Mouse (Mus musculus) retina, postnatal 7 days (tissue): ENCODE results near the gene Mrgpra1.
"Not testable (repeated sequence)": the region's sequence is repeated elsewhere in the genome, so short reads cannot be mapped to it uniquely, and the experiment has no call there.

Experiments
- DNase-seq: peaks from one replicate; pipeline ENCODE4 v3.0.0-alpha.2; 2012; ENCODE audit warnings: low read depth, low spot score

The Mrgpra1 gene

GRCm38 (mm10) chr7:47354140-47354539, at the start of gene Mrgpra1:
Gene Mrgpra1, minus strand, starts transcription at chr7:47354240.
- DNase-seq: no peak

GRCm38 (mm10) chr7:47401125-47401524, 47.1 kb upstream of the Mrgpra1 start:
- no peak for DNase-seq

- DNase-seq: no peak
Observed at GRCm38 (mm10) chr7:47348421-47348820, 5.6 kb downstream of the Mrgpra1 start.

GRCm38 (mm10) chr7:47345905-47346478, 8.0 kb downstream of the Mrgpra1 start:
- DNase-seq: no peak

- DNase-seq: not testable (repeated sequence)
Observed at GRCm38 (mm10) chr7:47341887-47342286, 12.2 kb downstream of the Mrgpra1 start.

- DNase-seq: not testable (repeated sequence)
Observed at GRCm38 (mm10) chr7:47341389-47341788, 12.7 kb downstream of the Mrgpra1 start.

GRCm38 (mm10) chr7:47318299-47318698, 35.7 kb downstream of the Mrgpra1 start:
- no peak for DNase-seq

DNA sequence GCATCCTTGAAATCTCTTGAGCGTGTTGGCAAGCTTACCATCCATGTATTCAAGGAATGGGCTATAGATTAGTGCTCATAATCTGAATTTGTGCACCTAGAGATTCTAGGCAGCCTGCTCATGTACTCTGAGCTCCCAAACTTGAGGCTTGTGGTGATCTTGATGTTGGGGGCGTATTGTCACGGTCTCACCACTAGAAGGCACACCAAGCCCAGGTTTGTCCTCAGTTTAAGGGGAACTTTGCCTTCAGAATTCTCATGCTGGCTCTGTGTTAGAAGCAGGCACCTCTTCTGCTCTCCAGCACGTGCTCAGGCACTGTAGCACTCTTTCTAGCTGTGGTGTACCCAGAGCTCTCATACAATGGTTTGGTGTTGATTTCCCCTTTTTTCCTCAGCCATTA, 41.8 kb downstream of the Mrgpra1 start:
- DNase-seq: no peak

DNA sequence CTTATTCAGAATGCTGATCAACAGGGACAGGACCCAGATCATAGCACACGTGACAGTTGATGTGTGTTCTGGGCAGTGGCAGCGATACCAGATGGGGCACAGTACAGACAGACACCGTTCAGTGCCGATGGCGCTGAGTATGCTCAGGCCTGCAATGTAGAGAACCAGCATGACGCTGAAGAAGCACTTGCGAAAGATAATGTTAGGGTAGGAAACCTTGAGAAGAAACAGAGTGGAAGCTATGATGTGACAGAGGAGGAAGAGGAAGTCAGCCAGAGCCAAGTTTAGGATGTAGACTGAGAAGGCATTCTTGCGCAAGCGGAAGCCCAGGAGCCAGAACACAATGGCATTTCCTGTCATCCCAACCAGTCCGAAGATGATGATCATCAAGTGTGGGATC, 44.2 kb downstream of the Mrgpra1 start:
- DNase-seq: no peak

DNA sequence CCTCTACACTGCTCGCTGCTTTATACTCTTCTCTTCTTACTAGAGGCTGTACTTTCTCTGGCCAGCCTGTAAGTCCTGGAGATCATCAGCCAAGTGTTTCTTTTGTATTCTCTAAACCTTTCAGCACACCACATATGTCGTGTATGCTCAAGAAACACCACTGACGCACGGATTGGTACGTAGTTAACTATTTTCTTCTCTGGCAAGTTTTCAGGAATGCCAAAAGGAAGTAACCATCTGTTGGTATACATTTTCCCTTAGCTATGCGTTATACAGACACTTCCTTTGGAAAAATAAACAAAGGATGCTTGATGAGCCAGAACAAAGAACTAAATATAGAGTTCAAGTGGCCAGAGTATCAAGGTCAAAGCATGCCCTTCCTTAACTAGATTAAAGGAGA, 49.4 kb downstream of the Mrgpra1 start:
- not testable (repeated sequence) for DNase-seq

- not testable (repeated sequence) for DNase-seq
Observed at GRCm38 (mm10) chr7:47299612-47300011, 54.4 kb downstream of the Mrgpra1 start.
